Mouse (Mus musculus): ENCODE measurements around the gene Hecw2. TPM values are rescaled to one million over a fixed set of nuclear protein-coding genes. Genes with fewer than 3 reads are reported as not detected.

The Hecw2 gene
- total and polyA plus RNA-seq, 2 experiments from 2014 or later = 4.6 to 15.4 TPM

- 94% methylated on average over 2 of the region's 2 CpGs for WGBS
- H3K9ac ChIP-seq = no peak overlapping the region
- TF ChIP-seq CTCF (IDR thresholded peaks at IDR 0.05; ENCODE audit: low read depth) = no peak
- H3K27ac ChIP-seq (ENCODE audit: low read depth, low read length) = no peak overlapping the region
- ATAC-seq (no peak), DNase-seq (no peak)
- H3K36me3 ChIP-seq (ENCODE audit: insufficient read depth) = 0 out of 2 replicates have a peak, but pooled peaks cover 7% of the 10 kb centered on the region
- H3K4me3 ChIP-seq (ENCODE audit: low read depth, low read length) = no peak overlapping the region
- H3K4me2 ChIP-seq (ENCODE audit: low read depth) = no peak overlapping the region
- no peaks in the 10 kb centered on the region for H3K4me1 ChIP-seq (ENCODE audit: insufficient read depth)
- H3K27me3 ChIP-seq (ENCODE audit: insufficient read depth, low read length) = no peaks in the 10 kb centered on the region
- H3K9me3 ChIP-seq (ENCODE audit: low read length) = no peaks in the 10 kb centered on the region
Observed at GRCm38 (mm10) chr1:53900416-53900815, 294.6 kb downstream of the Hecw2 start.

- WGBS = 95% methylated on average over 5 of the region's 5 CpGs
- no peaks in the 10 kb centered on the region for H3K36me3 ChIP-seq (ENCODE audit: insufficient read depth)
- H3K9me3 ChIP-seq (ENCODE audit: low read length) = no peaks in the 10 kb centered on the region
Observed at GRCm38 (mm10) chr1:53894299-53894698, 300.7 kb downstream of the Hecw2 start.

GRCm38 (mm10) chr1:53890380-53890779 lies 304.6 kb downstream of the Hecw2 start:
- no peaks in the 10 kb centered on the region for H3K36me3 ChIP-seq (ENCODE audit: insufficient read depth)
- TF ChIP-seq CTCF (IDR thresholded peaks at IDR 0.05; ENCODE audit: low read depth) = peak; percentile 63
- H3K9me3 ChIP-seq (ENCODE audit: low read length) = no peaks in the 10 kb centered on the region
- peak; percentile 3 for DNase-seq
- H3K4me1 ChIP-seq (ENCODE audit: insufficient read depth) = no peaks in the 10 kb centered on the region
- no peaks in the 10 kb centered on the region for H3K27me3 ChIP-seq (ENCODE audit: insufficient read depth, low read length)
- no peak overlapping the region for H3K4me2 ChIP-seq (ENCODE audit: low read depth)
- ATAC-seq = peak; percentile 45; the same call in 1 of the 2 replicates
- no peak overlapping the region for H3K9ac ChIP-seq
- no peak overlapping the region for H3K4me3 ChIP-seq (ENCODE audit: low read depth, low read length)
- H3K27ac ChIP-seq (ENCODE audit: low read depth, low read length) = no peak overlapping the region
- WGBS = 40% methylated on average over 3 of the region's 3 CpGs

More at GRCm38 (mm10) chr1:53894299-53894698, 300.7 kb downstream of the Hecw2 start:
- Histone ChIP-seq H3K4me1 (ENCODE audit: insufficient read depth) (no peaks in the 10 kb centered on the region), H3K9ac (no peak overlapping the region), H3K4me3 (ENCODE audit: low read depth, low read length) (no peak overlapping the region), H3K4me2 (ENCODE audit: low read depth) (no peak overlapping the region), H3K27ac (ENCODE audit: low read depth, low read length) (no peak overlapping the region), H3K27me3 (ENCODE audit: insufficient read depth, low read length) (no peaks in the 10 kb centered on the region)
- TF ChIP-seq CTCF (IDR thresholded peaks at IDR 0.05; ENCODE audit: low read depth) = no peak
- ATAC-seq (no peak), DNase-seq (no peak)

- no peak overlapping the region for H3K9ac ChIP-seq
- no peaks in the 10 kb centered on the region for H3K36me3 ChIP-seq (ENCODE audit: insufficient read depth)
- no peak overlapping the region for H3K4me2 ChIP-seq (ENCODE audit: low read depth)
- no peak overlapping the region for H3K4me3 ChIP-seq (ENCODE audit: low read depth, low read length)
- H3K27ac ChIP-seq (ENCODE audit: low read depth, low read length) = no peak overlapping the region
- no peak for TF ChIP-seq CTCF (IDR thresholded peaks at IDR 0.05; ENCODE audit: low read depth)
- 90% methylated on average over 3 of the region's 3 CpGs for WGBS
- DNase-seq = no peak
- no peak for ATAC-seq
- no peaks in the 10 kb centered on the region for H3K4me1 ChIP-seq (ENCODE audit: insufficient read depth)
- H3K9me3 ChIP-seq (ENCODE audit: low read length) = no peaks in the 10 kb centered on the region
- no peaks in the 10 kb centered on the region for H3K27me3 ChIP-seq (ENCODE audit: insufficient read depth, low read length)
Observed at GRCm38 (mm10) chr1:53889806-53890205, 305.2 kb downstream of the Hecw2 start.

DNA sequence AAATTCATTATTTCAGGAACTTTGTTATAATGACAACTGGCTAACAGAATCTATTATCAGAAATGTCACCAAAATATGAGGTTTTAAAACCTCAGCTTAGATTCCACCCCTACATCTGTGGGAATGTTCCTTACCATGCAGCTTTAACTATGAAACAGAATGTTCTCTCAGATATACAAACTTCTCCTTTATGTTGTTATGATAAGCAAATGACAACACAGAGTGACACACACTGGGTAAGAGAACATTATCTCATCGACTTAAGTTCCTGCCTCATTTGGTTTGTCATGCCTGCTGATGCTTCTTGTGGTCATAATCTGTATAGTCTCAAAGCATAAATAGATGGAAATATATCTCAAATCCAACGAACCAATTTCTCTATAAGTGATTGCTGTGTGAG lies 312.5 kb downstream of the Hecw2 start:
- ATAC-seq (no peak), DNase-seq (no peak)
- Histone ChIP-seq H3K4me1 (ENCODE audit: insufficient read depth) (no peaks in the 10 kb centered on the region), H3K9ac (no peak overlapping the region), H3K4me2 (ENCODE audit: low read depth) (no peak overlapping the region), H3K27ac (ENCODE audit: low read depth, low read length) (no peak overlapping the region), H3K36me3 (ENCODE audit: insufficient read depth) (no peaks in the 10 kb centered on the region), H3K9me3 (ENCODE audit: low read length) (no peaks in the 10 kb centered on the region), H3K4me3 (ENCODE audit: low read depth, low read length) (no peak overlapping the region), H3K27me3 (ENCODE audit: insufficient read depth, low read length) (no peaks in the 10 kb centered on the region)
- no peak for TF ChIP-seq CTCF (IDR thresholded peaks at IDR 0.05; ENCODE audit: low read depth)
- 75% methylated on average over 2 of the region's 2 CpGs for WGBS

DNA sequence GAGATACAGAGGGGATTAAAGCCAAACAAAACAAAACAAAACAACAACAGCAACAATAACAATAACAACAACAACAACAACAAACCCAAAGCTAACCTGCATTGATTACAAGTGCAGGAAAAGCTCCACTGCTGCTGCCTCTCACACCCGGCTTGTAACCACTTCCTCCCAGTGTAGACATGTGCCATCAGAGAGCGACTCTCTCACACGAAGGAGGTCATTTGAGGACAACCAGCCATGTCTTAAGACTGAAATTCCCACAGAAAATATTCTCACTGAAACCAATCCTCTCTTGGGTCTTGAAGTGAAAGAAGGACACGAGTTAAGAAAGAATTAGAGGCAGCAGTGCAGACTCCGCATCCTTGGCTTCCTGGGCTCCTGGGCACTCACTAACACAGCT lies 319.0 kb downstream of the Hecw2 start:
- no peaks in the 10 kb centered on the region for H3K4me1 ChIP-seq (ENCODE audit: insufficient read depth)
- DNase-seq (no peak), ATAC-seq (no peak)
- no peak overlapping the region for H3K4me2 ChIP-seq (ENCODE audit: low read depth)
- no peaks in the 10 kb centered on the region for H3K9me3 ChIP-seq (ENCODE audit: low read length)
- no peaks in the 10 kb centered on the region for H3K36me3 ChIP-seq (ENCODE audit: insufficient read depth)
- 83% methylated on average over 5 of the region's 5 CpGs for WGBS
- H3K27ac ChIP-seq (ENCODE audit: low read depth, low read length) = no peak overlapping the region
- H3K4me3 ChIP-seq (ENCODE audit: low read depth, low read length) = no peak overlapping the region
- H3K27me3 ChIP-seq (ENCODE audit: insufficient read depth, low read length) = no peaks in the 10 kb centered on the region
- no peak for TF ChIP-seq CTCF (IDR thresholded peaks at IDR 0.05; ENCODE audit: low read depth)
- no peak overlapping the region for H3K9ac ChIP-seq

- DNase-seq (no peak), ATAC-seq (no peak)
- no peaks in the 10 kb centered on the region for H3K27me3 ChIP-seq (ENCODE audit: insufficient read depth, low read length)
- no peak overlapping the region for H3K27ac ChIP-seq (ENCODE audit: low read depth, low read length)
- no peaks in the 10 kb centered on the region for H3K9me3 ChIP-seq (ENCODE audit: low read length)
- no peaks in the 10 kb centered on the region for H3K4me1 ChIP-seq (ENCODE audit: insufficient read depth)
- no peak for TF ChIP-seq CTCF (IDR thresholded peaks at IDR 0.05; ENCODE audit: low read depth)
- no peak overlapping the region for H3K4me3 ChIP-seq (ENCODE audit: low read depth, low read length)
- no peaks in the 10 kb centered on the region; the same call in 1 of the 2 replicates for H3K36me3 ChIP-seq (ENCODE audit: insufficient read depth)
- no peak overlapping the region for H3K4me2 ChIP-seq (ENCODE audit: low read depth)
- 74% methylated on average over 2 of the region's 2 CpGs for WGBS
- H3K9ac ChIP-seq = no peak overlapping the region
Observed at GRCm38 (mm10) chr1:53867316-53867715, 327.7 kb downstream of the Hecw2 start.
